Mouse (Mus musculus): Measurements from ENCODE around the gene Twist2. TPM values are rescaled to one million over a fixed set of nuclear protein-coding genes. Genes with fewer than 3 reads are reported as not detected.
A peak's percentile ranks its signal among the peaks of the same experiment; 100 is the strongest.

The Twist2 gene
- polyA plus RNA-seq, 1 experiment = 0.37 TPM

DNA sequence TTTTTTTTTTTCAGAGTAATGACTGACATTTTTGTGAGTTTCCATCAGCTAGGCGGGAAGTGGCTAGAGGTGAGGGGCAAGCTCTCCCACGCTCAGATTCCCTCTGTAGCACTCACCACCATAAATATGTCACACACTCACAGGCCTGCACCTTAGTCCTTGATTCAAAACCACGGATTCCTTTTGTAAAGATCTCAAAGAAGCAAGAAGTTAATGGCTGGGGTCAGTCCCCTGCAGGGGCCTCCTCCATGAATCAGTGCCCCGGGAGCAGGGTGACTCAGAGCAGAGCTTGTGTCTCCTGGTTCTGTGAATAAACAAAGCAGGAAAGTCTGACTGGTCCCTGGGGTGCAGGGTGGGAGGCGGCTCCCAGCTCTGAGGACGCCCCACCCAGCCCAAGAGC, 15.3 kb downstream of the Twist2 start:
- Histone ChIP-seq H3K4me3 (ENCODE audit: control insufficient read depth, low read depth, low read length) (no peak overlapping the region), H3K27ac (ENCODE audit: control insufficient read depth, insufficient read depth, low read depth, low read length) (no peak overlapping the region), H3K36me3 (ENCODE audit: control insufficient read depth, insufficient read depth, low read length) (no peaks in the 10 kb centered on the region), H3K27me3 (ENCODE audit: control insufficient read depth, insufficient read depth, low read length) (no peaks in the 10 kb centered on the region), H3K4me1 (ENCODE audit: control insufficient read depth, insufficient read depth, low read length) (no peaks in the 10 kb centered on the region)
- no peak for TF ChIP-seq CTCF (IDR thresholded peaks at IDR 0.05; ENCODE audit: control insufficient read depth, insufficient read depth, insufficient replicate concordance, low read depth, low read length)
- TF ChIP-seq POLR2A (IDR thresholded peaks at IDR 0.05; ENCODE audit: control insufficient read depth, low read depth, low read length) = no peak

DNA sequence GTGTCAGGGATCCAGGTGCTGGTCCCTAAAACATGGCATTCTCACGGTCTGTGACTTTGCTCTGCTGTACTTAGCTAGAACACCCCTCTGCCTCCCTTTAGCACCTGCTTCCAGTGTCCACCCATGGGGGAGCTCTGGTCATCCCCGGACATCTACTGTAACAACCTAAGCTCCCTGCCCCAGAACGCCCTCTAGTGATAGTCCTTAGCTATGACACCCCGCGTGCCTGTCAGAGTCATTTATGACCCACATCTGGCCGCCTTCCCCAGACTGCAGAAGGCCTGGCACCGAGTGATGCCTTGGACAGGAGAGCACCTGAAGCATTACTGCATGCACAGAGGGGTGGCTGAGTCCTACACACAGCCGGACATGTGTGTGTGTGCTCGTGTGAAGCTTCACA, 18.0 kb downstream of the Twist2 start:
- Histone ChIP-seq H3K4me3 (ENCODE audit: control insufficient read depth, low read depth, low read length) (no peak overlapping the region), H3K36me3 (ENCODE audit: control insufficient read depth, insufficient read depth, low read length) (no peaks in the 10 kb centered on the region), H3K4me1 (ENCODE audit: control insufficient read depth, insufficient read depth, low read length) (no peaks in the 10 kb centered on the region), H3K27ac (ENCODE audit: control insufficient read depth, insufficient read depth, low read depth, low read length) (no peak overlapping the region), H3K27me3 (ENCODE audit: control insufficient read depth, insufficient read depth, low read length) (no peaks in the 10 kb centered on the region)
- TF ChIP-seq CTCF (IDR thresholded peaks at IDR 0.05; ENCODE audit: control insufficient read depth, insufficient read depth, insufficient replicate concordance, low read depth, low read length) (peak; percentile 49; the same call in 1 of the 2 replicates), POLR2A (IDR thresholded peaks at IDR 0.05; ENCODE audit: control insufficient read depth, low read depth, low read length) (no peak)

DNA sequence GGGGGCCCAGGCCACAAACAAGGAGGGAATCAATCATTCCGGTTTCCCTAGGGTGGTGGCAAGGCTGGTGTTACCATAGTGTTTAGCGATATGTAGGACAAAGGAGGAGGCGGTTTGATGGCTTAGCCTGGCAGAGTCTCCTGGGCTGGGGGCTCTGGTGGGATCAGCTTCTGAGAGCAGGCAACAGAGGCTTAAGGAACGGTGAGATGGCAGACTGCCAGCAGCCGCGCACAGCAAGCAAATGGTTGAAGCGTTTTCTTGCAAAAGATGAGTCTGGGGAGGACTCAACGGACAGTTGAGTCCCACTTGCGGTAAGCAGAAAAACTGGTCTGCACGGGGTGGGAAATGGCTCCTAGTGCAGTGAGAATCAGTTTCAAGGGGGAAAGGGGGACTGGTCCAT, 19.3 kb downstream of the Twist2 start:
- Histone ChIP-seq H3K27me3 (ENCODE audit: control insufficient read depth, insufficient read depth, low read length) (no peaks in the 10 kb centered on the region), H3K36me3 (ENCODE audit: control insufficient read depth, insufficient read depth, low read length) (no peaks in the 10 kb centered on the region), H3K4me1 (ENCODE audit: control insufficient read depth, insufficient read depth, low read length) (no peaks in the 10 kb centered on the region), H3K27ac (ENCODE audit: control insufficient read depth, insufficient read depth, low read depth, low read length) (no peak overlapping the region), H3K4me3 (ENCODE audit: control insufficient read depth, low read depth, low read length) (no peak overlapping the region)
- TF ChIP-seq POLR2A (IDR thresholded peaks at IDR 0.05; ENCODE audit: control insufficient read depth, low read depth, low read length) (no peak), CTCF (IDR thresholded peaks at IDR 0.05; ENCODE audit: control insufficient read depth, insufficient read depth, insufficient replicate concordance, low read depth, low read length) (no peak)

DNA sequence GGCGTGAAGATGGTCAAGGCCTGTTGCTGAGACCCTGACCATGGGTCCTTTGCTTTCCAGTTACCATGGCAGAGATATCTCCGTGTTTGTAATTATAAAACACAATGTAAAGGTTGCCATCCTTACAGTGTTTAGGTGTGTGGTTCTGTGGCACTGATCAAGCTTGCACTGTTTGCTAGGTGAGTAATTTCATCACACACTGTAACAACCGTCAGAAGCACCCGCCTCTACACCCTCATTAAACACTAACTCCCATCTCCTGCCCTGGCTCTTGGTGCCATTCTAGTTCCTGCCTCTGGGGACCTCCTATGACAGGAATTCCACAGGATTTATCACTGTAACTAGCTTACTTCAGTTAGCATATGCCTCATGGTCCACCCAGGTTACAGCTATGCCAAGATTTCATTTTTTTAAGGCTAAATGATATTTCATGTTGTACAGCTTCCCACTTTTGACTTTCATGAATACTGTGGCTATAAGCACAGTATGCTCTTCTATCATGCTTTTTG, 21.1 kb downstream of the Twist2 start:
- Histone ChIP-seq H3K27ac (ENCODE audit: control insufficient read depth, insufficient read depth, low read depth, low read length) (no peak overlapping the region), H3K4me3 (ENCODE audit: control insufficient read depth, low read depth, low read length) (no peak overlapping the region), H3K36me3 (ENCODE audit: control insufficient read depth, insufficient read depth, low read length) (no peaks in the 10 kb centered on the region), H3K27me3 (ENCODE audit: control insufficient read depth, insufficient read depth, low read length) (no peaks in the 10 kb centered on the region), H3K4me1 (ENCODE audit: control insufficient read depth, insufficient read depth, low read length) (no peaks in the 10 kb centered on the region)
- TF ChIP-seq POLR2A (IDR thresholded peaks at IDR 0.05; ENCODE audit: control insufficient read depth, low read depth, low read length) (no peak), CTCF (IDR thresholded peaks at IDR 0.05; ENCODE audit: control insufficient read depth, insufficient read depth, insufficient replicate concordance, low read depth, low read length) (no peak)

DNA sequence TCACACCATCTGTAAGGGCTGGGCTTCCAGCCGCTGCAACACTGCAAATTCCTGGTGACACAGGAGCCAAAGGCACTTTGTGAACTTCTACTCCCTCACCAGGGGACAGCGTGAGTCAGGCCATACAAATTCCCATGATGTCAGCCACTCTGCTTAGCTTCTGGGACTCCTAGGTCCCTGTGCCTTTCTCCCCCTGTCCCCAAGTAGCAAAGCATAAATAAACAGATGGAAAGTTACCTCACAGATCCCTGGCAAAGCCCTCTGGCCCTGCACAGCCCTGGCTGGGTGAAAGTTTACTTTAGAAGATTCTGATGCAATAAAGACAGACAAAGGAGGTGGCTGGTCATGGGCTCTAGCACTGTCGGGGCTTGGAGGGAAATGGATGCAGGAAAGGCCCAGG, 22.3 kb downstream of the Twist2 start:
- no peak for TF ChIP-seq CTCF (IDR thresholded peaks at IDR 0.05; ENCODE audit: control insufficient read depth, insufficient read depth, insufficient replicate concordance, low read depth, low read length)
- no peak for TF ChIP-seq POLR2A (IDR thresholded peaks at IDR 0.05; ENCODE audit: control insufficient read depth, low read depth, low read length)
- no peak overlapping the region for H3K27ac ChIP-seq (ENCODE audit: control insufficient read depth, insufficient read depth, low read depth, low read length)

DNA sequence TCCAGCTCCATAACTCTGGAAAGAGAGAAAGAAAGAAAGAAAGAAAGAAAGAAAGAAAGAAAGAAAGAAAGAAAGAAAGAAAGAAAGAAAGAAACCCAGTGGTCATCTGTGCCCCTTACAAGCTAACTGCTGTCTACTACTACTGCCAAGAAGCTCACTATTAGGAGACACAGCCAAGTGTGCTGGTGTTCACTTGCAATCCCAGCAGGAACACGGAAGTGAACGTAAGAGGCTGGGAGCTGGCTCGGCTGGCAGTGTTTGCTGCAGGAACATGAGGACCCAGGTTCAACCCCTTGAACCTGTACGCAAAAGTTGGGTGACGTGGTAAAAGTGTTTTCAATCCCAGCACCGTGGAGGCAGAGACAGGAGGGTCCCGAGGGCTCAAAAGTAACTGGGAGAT, 22.7 kb downstream of the Twist2 start:
- TF ChIP-seq POLR2A (IDR thresholded peaks at IDR 0.05; ENCODE audit: control insufficient read depth, low read depth, low read length) = no peak
- no peak for TF ChIP-seq CTCF (IDR thresholded peaks at IDR 0.05; ENCODE audit: control insufficient read depth, insufficient read depth, insufficient replicate concordance, low read depth, low read length)
- H3K27ac ChIP-seq (ENCODE audit: control insufficient read depth, insufficient read depth, low read depth, low read length) = no peak overlapping the region

More for the DNA sequence above, 22.3 kb downstream of the Twist2 start:
- no peak overlapping the region for H3K4me3 ChIP-seq (ENCODE audit: control insufficient read depth, low read depth, low read length)
- no peaks in the 10 kb centered on the region for H3K4me1 ChIP-seq (ENCODE audit: control insufficient read depth, insufficient read depth, low read length)
- no peaks in the 10 kb centered on the region for H3K27me3 ChIP-seq (ENCODE audit: control insufficient read depth, insufficient read depth, low read length)
- H3K36me3 ChIP-seq (ENCODE audit: control insufficient read depth, insufficient read depth, low read length) = no peaks in the 10 kb centered on the region

DNA sequence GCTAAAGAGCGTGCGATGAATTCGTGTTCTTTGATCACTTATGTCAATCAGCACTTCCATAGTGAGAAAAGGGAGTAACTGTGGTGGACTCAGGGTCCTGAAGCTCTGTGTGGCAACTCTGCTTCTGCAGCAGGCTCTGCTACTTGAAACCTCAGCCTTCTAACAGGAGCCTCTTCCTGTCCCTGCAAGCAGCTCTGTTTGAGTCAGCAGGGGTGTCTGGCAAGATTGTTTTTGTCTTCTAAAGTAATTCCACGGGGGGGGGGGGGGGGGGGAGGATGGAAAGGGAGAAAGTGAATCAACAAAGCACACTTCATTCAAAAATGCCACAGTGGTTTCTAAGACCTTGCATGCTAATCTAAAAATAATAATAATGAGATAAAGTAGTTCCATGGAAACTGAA, 24.0 kb downstream of the Twist2 start:
- H3K4me1 ChIP-seq (ENCODE audit: control insufficient read depth, insufficient read depth, low read length) = no peaks in the 10 kb centered on the region
- no peaks in the 10 kb centered on the region for H3K27me3 ChIP-seq (ENCODE audit: control insufficient read depth, insufficient read depth, low read length)
- H3K27ac ChIP-seq (ENCODE audit: control insufficient read depth, insufficient read depth, low read depth, low read length) = no peak overlapping the region
- no peaks in the 10 kb centered on the region for H3K36me3 ChIP-seq (ENCODE audit: control insufficient read depth, insufficient read depth, low read length)
- no peak for TF ChIP-seq CTCF (IDR thresholded peaks at IDR 0.05; ENCODE audit: control insufficient read depth, insufficient read depth, insufficient replicate concordance, low read depth, low read length)
- H3K4me3 ChIP-seq (ENCODE audit: control insufficient read depth, low read depth, low read length) = no peak overlapping the region

More for the DNA sequence above, 22.7 kb downstream of the Twist2 start:
- Histone ChIP-seq H3K4me1 (ENCODE audit: control insufficient read depth, insufficient read depth, low read length) (no peaks in the 10 kb centered on the region), H3K27me3 (ENCODE audit: control insufficient read depth, insufficient read depth, low read length) (no peaks in the 10 kb centered on the region), H3K36me3 (ENCODE audit: control insufficient read depth, insufficient read depth, low read length) (no peaks in the 10 kb centered on the region), H3K4me3 (ENCODE audit: control insufficient read depth, low read depth, low read length) (no peak overlapping the region)

DNA sequence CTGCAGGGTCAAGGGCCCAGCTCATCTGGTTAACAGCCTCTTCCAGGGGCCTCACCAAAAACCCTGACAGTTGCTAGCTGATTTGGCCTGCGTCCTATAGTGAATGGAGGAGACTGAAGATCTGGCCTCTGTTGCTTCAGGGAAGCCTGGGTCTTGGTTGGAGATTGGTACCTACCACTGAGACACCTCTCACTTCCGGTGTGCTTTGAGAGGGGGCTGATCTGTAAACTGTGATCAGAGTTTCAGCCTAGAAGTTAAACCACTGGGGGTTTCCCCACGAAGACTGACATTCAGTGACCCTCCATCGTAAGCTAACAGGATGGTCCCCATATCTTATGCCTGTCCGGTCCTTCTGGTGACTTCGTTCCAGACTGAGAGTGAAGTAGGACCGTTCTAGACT, 30.7 kb downstream of the Twist2 start:
- TF ChIP-seq CTCF (IDR thresholded peaks at IDR 0.05; ENCODE audit: control insufficient read depth, insufficient read depth, insufficient replicate concordance, low read depth, low read length) (no peak), POLR2A (IDR thresholded peaks at IDR 0.05; ENCODE audit: control insufficient read depth, low read depth, low read length) (no peak)
- H3K27ac ChIP-seq (ENCODE audit: control insufficient read depth, insufficient read depth, low read depth, low read length) = no peak overlapping the region
- H3K4me1 ChIP-seq (ENCODE audit: control insufficient read depth, insufficient read depth, low read length) = no peaks in the 10 kb centered on the region
- no peak overlapping the region for H3K4me3 ChIP-seq (ENCODE audit: control insufficient read depth, low read depth, low read length)
- no peaks in the 10 kb centered on the region for H3K36me3 ChIP-seq (ENCODE audit: control insufficient read depth, insufficient read depth, low read length)
- no peaks in the 10 kb centered on the region for H3K27me3 ChIP-seq (ENCODE audit: control insufficient read depth, insufficient read depth, low read length)
